Mouse (Mus musculus) cerebellum, adult 18-20 months (tissue): ENCODE data around the gene Cplane1.
"Not testable (repeated sequence)": the region's sequence is repeated elsewhere in the genome, so short reads cannot be mapped to it uniquely, and the experiment has no call there.

Experiments used
- DNase-seq, 2 experiments: peaks; one replicate each; pipeline ENCODE4 v3.0.0; 2021

The Cplane1 gene

DNA sequence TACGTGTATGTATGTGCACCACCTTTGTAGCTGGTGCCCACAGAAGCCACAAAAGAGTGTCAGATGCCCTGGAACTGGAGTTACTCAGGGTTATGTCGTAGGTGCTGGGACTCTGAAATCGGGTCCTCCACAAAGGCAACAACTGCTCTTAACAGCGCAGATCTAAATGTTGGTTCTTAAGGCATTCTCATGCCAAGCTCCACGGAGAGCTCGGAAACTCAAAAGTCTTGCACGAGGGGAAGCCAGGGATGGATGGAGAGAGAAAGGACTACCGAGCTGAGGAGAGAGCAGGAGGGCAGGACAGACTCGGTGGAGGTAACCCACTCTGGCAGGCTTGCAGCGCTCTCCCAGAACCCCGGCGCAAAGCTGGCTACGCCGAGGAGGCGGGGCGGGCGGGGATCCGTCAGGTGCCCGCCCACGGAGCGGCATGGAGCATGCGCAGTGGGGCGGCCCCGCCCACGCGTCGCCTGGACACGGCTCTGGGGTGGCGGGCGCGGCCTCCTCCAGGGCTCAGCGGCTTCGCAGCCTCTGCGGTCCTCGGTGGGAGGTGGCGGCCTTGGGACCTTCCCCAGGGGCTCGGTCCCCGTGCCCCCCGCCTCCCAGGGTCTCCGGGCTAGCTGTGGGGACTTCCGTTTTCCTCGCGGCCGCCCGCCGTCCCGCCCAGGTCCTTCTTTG lies at the start of gene Cplane1:
Cplane1 (plus strand) TSS at position 516 of the 675 bp plus-strand sequence.
- DNase-seq: peak; percentile 93 to 98

DNA sequence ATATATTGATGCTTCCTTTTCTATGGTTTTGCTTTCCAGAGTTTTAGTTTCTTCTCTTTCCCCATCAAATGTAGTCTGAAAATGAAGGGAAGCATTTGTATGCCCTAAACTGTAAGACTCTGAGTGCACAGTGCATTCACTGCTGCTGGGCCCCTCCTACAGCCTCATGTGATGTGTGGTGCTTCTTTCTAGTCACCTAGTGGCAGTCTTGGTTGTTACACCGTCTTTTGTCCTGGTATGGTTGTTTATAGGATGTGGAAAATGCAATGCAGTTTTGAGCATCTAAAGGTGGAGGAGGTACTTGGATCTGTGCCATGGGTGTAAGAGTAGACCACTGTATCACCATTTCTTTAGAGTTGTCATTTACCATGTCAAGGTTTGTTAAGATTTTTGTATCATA lies 39.6 kb upstream of the Cplane1 start:
- no peak for DNase-seq

DNA sequence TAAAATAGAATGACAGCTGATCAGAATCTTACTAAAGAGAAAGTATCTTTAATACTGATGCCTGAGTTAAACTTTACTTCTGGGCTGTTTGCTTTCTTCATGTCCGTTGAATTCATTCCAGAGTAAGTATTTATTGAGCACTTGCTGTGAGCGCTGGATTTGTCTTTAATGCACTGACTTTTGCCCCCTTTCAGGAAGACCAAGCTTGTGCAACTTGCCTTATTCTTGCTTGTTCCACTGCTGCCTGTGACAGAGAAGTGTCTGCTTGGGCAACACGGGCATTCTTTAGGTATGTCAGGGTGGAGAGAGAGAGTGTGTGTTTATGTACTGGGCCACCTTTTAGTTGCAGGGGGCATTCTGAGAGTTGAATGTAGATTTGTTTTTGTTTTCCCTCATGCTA lies 37.6 kb upstream of the Cplane1 start:
- no peak for DNase-seq

DNA sequence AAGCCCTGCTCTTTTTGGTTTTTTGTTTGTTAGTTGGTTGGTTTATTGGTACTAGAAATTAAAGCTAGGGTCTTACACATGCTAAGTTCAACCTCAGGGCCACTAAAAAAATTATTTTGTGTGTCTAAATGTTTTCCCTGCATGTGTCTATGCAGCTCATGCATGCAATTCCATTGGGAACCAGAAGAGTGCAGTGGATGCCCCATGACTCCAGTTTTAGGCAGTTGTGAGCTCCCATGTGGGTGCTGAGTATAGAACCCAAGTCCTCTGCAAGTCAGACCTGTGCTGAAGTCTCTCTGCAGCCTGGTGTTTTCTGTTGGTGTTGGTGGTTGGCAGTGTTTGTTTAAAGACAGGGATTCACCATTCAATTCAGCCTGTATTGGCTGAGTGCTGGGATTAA lies 37.1 kb upstream of the Cplane1 start:
- DNase-seq: no peak

DNA sequence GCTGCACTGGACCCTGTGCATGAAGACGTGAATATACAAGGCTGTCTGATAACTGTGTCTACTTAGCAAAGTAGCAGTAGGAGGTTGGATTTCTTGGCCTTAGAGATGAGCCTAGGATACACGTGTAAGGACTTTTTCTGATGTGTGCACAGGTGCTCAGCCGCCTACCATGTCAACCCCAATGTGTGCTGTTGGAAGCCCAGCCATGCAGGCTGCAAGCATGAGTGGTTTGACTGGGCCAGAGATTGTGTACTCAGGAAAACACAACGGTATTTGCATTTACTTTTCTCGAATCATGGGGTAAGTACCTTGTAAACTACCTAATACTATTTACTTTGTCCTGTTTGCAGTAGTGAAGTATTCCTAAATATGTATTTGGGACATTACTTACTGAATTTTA lies 33.3 kb upstream of the Cplane1 start:
- no peak for DNase-seq

DNA sequence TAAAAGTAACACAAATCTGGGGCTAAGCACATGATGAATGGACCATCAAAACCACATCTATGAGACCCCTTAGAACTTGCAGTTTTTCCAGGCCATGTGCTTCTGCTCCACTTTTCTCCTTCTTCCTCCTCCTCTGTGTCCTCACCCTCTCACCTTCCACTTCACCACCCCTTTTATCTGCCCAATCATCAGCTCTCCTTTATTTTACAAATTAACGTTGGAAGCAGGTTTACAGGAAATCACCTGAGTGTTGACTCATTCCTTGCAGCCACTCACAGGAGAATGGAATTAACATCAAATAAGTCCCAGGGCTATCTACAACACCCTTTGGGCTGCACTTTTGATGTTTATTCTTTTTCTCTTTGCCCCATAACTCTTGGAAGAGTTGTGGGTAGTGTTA lies 7.1 kb upstream of the Cplane1 start:
- DNase-seq: no peak

DNA sequence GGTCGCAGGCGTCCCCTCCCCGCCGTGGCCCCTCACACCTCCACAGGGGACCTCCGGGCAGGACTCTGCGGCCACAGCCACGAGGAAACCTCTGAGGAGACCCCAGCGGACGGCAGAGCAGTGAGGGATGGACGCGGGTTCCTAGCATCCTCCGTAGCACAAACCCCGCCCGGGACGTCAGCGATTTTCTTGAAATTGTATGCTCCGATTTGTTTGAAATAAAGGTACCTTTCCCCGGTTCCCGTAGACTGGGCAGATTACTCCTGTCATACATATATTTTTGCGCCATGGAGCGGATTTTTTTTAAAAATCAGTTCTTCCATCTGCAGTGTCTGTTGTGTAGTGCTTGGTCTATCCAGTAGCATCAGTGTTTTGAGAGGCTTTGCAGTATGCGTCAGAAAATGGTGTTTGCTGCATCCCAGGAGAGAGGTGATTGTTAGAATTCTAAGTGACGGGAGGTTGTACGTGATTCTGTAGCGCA lies 400 bp downstream of the Cplane1 start:
- peak in 1 of 2 experiments; percentile 61 for DNase-seq

DNA sequence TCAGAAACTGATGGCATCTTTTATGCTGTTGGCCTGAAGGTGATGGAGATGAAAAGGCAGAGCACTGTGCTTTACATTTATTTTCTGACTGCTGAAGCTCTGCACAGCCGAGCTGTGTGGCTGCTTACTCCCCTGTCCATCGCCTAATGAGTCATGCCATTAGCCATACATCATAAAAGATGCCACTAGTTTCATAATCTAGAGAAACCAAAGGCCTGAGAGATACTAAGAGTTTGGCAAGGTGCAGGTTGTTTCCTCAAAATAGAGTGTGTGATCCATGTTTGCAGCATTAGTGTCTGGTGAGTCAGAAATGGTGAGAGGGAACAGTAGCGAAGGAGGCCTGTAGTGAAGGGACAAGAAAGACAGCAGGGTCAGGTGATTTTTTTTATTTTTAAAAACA lies 20.7 kb downstream of the Cplane1 start:
- DNase-seq: no peak

DNA sequence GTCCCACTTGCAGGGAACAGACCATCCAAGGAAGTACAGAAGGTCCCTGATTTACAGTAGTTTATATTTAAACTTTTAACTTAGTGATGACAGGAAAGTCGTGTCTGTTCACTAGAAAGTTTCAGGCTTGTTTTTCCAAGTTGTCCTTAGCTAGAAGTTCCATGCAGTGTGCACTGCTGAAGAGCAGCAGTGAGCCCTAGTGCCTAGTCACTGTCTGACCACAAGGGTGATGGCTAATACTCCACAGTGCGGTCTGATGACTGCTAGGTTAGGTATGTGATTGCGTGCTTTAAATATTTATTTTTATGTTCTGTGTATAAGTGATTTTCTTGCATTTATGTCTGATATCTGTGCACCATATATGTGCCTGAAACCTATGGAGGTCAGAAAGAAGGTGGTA lies 21.5 kb downstream of the Cplane1 start:
- DNase-seq: no peak

DNA sequence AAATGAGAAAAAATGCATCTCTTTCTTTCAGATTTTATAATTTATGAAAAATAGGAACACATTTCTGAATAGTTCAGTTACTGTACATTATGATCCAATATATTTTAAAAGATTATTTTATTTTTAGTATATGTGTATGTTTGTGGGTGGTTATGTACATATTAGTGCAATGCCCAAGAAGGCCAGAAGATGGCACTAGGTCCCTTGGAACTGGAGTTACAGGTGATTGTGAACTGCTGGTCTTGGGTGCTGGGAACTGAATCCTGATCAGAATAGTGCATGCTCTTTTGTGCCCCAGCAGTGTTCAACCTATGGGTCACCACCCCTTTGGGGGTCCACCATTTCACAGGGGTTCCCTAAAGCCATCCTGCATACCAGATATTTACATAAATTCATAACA lies 31.4 kb downstream of the Cplane1 start:
- no peak for DNase-seq

DNA sequence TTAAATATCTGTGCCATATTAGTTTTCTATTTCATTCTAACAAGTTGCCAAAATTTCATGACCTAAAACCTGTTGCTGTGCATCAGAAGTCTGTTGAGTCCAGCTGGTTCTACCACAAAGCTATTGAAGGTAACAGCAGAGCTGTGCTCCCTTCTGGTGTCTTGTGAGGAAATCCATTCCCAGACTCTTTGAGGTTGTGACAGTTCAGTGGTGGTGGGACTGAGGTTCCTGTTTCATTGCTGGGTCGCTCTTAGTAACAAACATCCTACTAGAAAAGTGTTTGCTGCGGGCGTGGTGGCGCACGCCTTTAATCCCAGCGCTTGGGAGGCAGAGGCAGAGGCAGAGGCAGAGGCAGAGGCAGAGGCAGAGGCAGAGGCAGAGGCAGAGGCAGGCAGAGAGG lies 39.5 kb downstream of the Cplane1 start:
- DNase-seq: no peak

DNA sequence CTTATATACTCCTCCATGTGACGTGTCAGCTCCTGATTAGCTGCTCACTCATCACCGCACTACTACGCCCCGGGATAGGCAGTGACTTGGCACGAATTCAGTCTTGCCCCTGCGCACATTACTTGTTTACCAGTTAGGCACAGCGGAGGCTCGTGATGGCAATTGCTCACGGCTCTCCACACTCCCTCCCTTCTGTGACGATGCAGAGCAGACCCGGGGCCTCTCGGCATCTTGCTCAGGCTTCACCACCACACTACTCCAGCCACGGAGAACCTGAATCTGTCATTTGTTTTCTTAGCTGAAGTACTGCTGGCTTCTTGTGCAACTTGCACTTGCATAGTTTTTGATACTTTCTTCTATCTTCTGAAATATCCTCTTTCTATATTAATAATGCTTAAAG lies 45.9 kb downstream of the Cplane1 start:
- no peak for DNase-seq

DNA sequence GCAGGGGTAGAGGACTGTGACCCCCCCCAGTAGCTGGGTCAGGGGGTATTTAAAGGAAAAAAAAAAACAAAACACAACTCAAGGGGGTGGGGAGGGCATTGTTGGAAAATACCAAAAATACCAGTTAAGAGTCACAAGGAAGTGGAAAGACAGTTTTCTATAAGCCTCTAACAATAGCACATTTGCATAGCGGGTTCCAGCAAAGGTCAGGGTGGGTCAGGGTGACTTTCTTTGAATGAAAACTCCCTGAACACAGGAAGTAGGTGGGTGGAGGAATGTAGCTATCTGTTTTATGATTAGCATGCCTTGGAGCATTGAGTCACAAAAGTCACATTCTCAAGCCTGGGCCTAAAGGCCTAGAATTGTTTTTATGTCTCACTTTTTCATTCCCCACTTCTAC lies 65.3 kb downstream of the Cplane1 start:
- DNase-seq: not testable (repeated sequence)

DNA sequence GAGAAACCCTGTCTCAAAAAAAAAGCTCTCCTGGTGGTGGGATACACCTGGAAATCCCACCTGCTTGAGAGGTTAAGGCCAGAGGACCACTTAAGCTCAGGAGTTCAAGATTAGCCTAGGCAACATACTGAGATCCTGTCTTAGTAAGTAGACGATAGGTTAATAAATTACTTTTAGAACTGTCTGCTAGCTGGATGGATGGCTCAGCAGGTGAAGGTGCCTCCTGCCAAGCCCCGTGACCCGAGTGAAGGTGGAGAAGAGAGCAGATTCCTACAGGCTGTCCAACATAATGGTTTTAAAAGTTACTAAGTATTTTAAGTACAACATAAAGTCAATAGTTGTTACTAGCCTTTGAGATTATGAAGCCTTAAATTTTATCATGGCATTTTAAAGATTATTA lies 97.0 kb downstream of the Cplane1 start:
- DNase-seq: no peak

DNA sequence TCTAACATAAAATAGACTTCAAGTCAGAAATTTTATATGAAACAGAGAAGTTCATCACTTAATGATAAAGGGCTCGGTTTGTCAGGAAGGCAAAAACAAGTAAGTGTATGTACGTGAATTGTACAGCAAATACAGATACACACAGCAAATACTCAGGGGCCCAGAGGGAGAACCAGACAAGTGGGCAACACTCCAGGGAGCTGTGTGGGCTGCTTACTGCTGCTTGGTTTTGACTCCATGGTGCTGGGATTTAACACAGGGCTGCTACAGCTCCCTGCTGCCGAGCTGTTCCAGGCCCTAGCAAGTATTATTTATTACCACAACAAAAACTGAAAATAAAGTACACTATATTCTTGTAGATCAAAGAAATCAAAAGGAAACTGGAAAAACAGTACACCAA lies 98.3 kb downstream of the Cplane1 start:
- no peak for DNase-seq

DNA sequence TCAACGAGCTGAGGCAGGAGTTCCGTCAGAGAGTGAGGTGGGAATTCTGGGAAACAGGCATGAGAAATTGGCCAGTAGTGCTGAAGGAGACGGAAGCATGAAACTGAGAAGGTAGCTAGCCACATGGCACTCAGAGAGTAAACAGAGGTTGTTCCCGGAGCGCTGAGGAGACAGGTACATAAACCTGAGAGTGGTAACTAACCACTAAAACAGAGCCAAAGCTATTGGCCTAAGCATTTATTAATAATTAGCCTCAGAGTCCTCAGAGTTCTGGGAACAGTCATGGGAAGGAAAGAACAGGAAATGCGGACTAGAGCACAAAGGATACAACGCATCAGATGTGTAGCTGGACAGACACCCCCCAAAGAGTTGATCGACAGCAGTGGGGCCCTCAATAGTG lies 99.3 kb downstream of the Cplane1 start:
- no peak for DNase-seq

DNA sequence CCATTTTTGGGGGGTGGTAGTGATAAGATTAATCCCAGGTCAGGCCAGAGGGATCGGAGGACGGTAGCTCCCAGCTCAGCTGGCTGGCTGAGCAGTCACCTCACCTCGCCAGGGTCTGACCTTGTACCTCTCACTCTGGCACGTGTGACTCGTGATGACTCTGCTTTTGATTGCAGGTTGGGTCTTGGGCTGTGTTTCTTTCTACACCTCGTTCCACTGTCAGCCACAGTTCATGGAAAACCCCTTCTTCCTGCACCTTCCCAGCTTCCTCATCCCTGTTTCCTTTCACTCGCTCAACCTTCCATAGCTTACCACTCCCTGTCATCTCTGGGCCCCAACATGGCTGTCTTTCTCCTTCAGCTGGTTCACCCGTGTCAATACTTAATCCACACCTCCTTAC lies 103.0 kb downstream of the Cplane1 start:
- DNase-seq: no peak

DNA sequence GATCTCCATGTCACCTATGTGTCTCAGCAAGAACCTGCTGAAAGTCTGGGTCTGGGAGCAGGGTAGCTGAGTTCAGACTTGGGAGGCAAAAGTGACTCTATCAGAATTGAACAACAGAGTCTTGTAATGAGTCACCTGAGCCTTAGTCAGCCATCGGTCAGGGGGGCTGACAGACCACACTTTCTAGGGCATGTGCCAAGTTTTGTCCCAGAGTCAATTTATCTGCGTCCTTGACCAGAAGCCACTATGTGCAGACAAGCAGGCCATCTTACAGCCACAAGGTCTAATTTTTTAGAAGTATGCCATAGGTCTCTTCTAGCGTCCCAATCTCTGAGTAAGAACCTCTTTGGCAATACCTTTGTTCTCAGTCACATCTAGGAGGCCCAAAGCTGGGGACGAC lies 109.0 kb downstream of the Cplane1 start:
- DNase-seq: not testable (repeated sequence)

DNA sequence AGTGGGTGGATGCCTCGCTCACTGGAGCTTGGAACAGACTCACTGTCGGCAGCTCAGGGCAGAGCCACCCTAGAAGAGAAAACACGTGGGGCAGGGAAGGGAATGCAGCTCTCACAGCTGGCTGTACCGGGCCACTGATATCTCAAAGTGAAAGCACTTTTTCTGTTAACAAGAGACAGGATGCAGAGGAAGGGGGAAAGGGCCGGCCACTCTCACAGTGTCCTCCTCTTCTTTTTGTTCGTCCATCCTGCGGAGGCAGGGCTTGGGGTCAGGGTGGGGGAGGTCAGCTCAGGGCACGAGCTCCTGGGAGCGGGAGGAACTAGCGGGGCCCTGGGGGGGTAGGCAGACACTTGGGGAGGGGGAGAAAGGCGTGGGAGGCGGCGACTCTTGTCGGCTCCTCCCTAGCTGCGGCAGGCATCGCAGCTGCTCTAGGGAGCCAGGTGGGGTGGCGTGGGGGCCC lies 110.4 kb downstream of the Cplane1 start:
- no peak for DNase-seq

DNA sequence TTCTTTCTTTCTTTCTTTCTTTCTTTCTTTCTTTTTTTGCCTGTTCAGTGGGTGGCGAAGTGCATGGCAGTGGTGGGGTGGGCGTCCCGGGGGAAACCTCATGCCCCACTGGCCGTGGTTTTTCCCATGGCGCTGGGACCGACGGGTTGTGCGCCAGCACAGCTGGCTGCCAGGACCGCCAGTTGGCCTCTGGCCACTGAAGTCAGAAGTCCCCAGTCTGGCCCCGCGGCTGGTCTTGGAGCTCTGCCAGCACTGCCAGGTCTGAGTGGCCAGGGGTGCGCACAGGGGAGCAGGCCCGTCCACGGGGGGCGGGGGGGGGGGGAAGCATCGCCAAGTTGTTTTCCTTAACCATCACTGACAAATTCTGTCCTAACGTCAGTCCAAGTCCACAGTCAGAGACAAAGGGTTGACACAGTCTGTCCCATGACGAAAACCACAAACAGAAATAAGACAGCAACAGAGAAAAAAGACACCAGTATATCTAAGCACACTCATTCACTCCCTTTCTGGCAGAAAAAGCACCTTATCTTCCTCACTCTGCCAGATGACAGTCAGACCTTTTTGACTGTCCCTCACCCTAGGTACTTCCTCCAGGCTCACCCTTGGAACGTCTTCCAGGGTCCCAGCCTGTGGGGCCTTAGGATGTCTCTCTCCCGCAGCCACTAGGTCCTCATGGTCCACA lies 111.2 kb downstream of the Cplane1 start:
- DNase-seq: peak; percentile 23 to 36

DNA sequence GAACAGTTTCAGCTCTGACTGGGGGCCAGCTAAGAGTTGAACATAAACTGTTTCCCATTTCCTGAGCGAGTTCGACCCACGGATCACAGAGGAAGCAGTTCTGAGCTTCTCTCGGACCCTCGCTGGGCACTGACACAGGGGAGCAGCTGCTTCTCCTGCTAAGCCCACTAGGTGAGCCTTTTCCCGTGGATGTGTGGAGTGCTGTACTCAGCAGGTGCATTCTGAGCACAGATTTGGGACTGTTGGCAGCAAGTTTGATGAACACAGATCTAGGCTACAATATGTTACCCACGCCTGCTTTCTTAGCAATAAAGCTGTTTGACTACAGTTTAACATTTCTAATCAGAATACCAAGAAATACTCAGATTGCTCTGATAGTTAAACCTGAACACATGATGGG lies 112.8 kb downstream of the Cplane1 start:
- DNase-seq: peak; percentile 36 to 38

DNA sequence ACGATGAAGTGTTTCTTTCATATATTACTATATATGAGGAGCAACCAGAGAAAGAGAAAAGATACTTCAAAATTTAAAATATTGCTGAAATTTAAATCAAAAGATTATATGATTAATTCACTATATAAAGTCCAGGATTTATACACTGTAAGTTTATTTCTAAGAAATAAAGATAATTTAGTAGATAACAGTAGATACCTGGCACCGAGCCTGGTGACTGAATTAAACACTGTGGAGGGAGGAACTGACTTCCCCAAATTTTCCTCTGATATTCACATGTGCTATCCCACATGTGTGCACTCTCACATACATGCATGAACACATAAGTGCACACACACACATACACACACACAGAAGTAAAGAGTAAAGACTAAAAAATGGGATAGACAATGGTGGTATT lies 113.2 kb downstream of the Cplane1 start:
- no peak for DNase-seq

DNA sequence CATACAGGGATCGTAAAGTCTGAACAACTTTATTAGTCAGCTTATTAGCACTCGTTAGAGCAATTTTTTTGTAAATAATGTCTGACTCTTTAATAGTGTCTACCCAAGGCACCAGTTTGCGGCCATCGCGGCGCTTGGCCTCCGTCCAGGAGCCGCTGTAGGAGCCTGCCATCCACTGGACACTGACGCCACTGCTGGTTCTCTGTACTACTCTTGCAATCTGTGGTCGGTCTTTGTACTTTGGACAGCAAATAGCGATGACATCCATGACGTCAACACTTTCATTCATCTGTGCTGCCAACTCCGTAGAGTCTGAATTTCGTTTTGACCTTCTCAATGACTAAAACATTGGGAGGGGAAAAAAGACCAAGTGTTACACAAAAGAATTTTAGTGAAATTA lies 122.3 kb downstream of the Cplane1 start:
- DNase-seq: no peak

DNA sequence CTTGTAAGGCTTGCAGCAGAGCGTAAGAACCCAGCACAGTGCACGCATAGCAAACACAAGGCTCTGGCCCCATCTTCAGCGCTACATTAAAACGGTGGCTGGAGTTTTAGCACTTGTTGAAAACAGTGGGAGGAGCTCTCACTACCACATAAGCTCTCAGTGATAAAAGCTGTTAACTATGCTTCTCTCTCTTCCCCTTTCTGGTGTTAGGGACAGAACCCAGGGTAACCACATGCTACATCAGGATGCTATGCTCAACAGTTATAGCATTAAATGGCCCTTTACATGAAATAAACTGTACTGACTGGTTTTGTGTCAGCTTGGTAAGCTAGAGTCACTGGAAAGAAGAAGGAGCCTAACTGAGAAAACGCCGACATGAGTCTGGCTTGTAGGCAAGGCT lies 125.2 kb downstream of the Cplane1 start:
- DNase-seq: no peak

DNA sequence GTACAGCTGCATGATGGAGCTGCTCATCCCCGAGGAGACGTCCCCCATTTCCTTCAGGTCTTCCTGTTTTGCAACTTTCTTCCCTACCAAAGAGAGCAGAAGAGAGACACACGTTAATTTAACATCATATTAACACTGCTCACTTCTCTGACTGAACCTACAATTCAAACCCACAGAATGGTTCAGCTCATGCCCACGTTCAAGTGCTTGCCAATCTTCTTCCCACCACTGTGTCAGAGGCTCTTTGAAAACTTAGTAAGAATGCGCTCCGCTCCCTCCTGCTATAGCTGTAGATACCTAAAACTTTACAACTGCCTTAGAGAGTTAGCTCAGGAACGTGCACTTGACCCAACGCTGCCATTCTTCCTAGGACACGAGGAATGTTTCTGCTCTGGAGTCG lies 134.0 kb downstream of the Cplane1 start:
- no peak for DNase-seq
